In genomic region chr6:12169431-12169830, GRCm38 (mm10) we compare ENCODE assay signal across 10 mouse cellular contexts.
"Had no signal": no experiment of that assay in that cellular context is flagged by ENCODE, and none has a peak within 500 bp of the region (broad histone marks: within the 10 kb centered on the region; RNA-seq: fewer than 3 reads in every experiment).

No protein-coding gene starts in this region.

- H3K36me3 ChIP-seq: limb, embryonic 15.5 days; midbrain, embryonic 12.5 days had no signal

- H3K4me1 ChIP-seq: limb, embryonic 15.5 days; midbrain, embryonic 12.5 days had no signal

- DNase-seq: kidney, postnatal 25 days; layer of hippocampus, postnatal 36 days; lung, adult 18-20 months; right cerebral cortex, postnatal 25 days; thymus, adult 18-20 months; thymus, postnatal 14 days had no signal

- H3K4me2 ChIP-seq: limb, embryonic 15.5 days; midbrain, embryonic 12.5 days had no signal

- H3K27ac ChIP-seq: limb, embryonic 15.5 days; liver, embryonic 14.5 days; midbrain, embryonic 12.5 days had no signal

- H3K27me3 ChIP-seq: limb, embryonic 15.5 days; midbrain, embryonic 12.5 days had no signal

- ATAC-seq: midbrain, embryonic 16.5 days had no signal

- H3K4me3 ChIP-seq: limb, embryonic 15.5 days; midbrain, embryonic 12.5 days had no signal

- H3K9ac ChIP-seq: limb, embryonic 15.5 days; liver, embryonic 14.5 days; midbrain, embryonic 12.5 days had no signal

- H3K9me3 ChIP-seq: limb, embryonic 15.5 days; midbrain, embryonic 12.5 days had no signal
